Mouse (Mus musculus) urinary bladder, postnatal 10 days (tissue): ENCODE data around the gene Vmn2r102.

Experiments
- DNase-seq: peaks from one replicate; pipeline ENCODE4 v3.0.0; 2022; ENCODE audit warnings: low spot score

The Vmn2r102 gene

DNA sequence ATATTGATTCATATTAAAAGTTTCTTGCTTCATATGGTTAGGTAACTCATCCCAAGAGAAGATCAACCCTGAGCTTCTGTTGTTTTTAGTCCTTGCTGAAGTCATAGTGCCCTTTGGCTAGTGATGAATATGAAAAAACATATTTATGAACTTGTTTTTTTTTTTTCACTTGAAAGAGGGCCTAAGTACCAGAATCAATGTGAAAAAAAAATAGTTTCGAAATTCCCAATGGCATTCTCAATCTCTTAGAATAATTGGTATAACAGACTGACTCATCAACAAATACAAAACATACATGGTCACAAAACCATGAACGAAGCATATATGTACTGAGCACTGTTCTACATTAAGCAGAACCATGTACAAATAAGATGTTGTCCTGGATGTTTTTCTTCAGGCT is at the start of gene Vmn2r102:
Vmn2r102 (plus strand) TSS at position 301 of the 400 bp plus-strand sequence.
- no peak for DNase-seq

DNA sequence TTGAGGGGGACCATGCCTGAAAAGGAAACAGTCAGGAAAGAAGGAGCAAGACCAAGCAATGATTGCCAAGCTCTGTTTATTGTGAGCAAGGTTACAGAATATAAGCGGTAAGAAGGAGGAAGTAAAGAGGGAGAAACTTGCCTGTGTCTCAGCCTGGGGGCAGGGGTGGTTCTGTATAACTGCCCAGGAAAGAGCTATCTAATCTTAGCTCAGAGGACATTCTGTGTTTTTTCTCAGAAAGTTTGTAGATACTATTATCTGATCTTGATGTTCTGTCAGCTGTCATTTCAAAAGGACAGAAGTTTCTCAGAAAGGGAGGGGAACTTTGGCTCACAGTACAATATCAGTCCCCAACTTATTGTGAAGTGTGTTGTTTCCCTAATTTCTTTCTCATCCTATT is 30.8 kb upstream of the Vmn2r102 start:
- no peak for DNase-seq

DNA sequence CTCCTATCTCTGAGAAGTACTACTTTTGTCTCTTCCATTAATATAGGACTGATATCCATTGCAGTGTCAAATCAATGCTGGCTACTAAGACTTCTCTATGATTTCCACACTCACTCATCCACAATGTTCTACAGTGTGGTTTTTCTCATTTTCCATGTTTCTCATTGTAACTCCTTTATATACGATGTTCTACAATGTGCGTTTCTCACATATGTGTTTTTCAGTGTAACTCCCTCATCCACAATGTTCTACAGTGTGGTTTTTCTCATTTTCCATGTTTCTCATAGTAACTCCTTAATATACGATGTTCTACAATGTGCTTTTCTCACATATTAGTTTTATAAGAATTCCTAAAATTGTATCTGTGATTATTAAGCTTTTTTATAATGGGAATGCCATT is 1.7 kb upstream of the Vmn2r102 start:
- no peak for DNase-seq

DNA sequence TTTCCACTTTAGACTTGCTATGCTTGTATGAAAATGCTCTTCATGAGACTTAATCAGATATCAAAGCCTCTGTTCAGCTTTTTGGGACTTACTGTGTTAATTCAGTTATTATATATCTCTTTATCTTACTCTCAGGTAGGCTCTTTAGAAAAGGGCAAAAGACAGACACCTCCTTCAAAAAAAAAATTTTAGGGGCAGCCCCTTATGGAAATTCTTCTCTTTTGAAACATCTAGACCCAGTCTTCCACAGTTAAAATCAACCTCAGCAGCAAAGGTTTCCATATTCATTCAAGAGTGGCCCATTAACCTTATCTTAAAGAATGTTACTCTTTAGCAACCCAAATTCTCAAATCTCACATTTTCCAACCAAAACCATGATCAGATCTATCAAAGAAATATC is 31.9 kb downstream of the Vmn2r102 start:
- DNase-seq = no peak
